Mouse (Mus musculus) forebrain, embryonic 14.5 days (tissue): ENCODE measurements around the gene Atg7. TPM values are rescaled to one million over a fixed set of nuclear protein-coding genes. Genes with fewer than 3 reads are reported as not detected.

Experiments used
- ATAC-seq: fragments of 200-750 bp; cut with Nextera tagmentation; 2 replicates; pipeline ENCODE4 v1.8.0; 2017; ENCODE audit warnings: mild to moderate bottlenecking, moderate library complexity
- DNase-seq: peaks from one replicate; pipeline ENCODE4 v3.0.0-alpha.2; 2015; ENCODE audit warnings: low spot score
- H3K27ac ChIP-seq: fragments of 300-500 bp; sonication (generic); 2 replicates; pipeline ENCODE4 v1.5.1; 2014; ENCODE audit warnings: low read depth, mild to moderate bottlenecking, control low read depth, low read length, moderate library complexity
- H3K27me3 ChIP-seq: fragments of 300-500 bp; sonication (generic); replicated peaks from 2 replicates; pipeline ENCODE4 v1.6.1; 2014; ENCODE audit warnings: low read length, control low read depth, mixed read lengths; ENCODE audit not compliant: control insufficient read depth, insufficient read depth
- H3K36me3 ChIP-seq: fragments of 300-500 bp; sonication (generic); 2 replicates; pipeline ENCODE4 v1.6.1; 2014; ENCODE audit warnings: low read length, control low read depth; ENCODE audit not compliant: control insufficient read depth, insufficient read depth
- H3K4me1 ChIP-seq: fragments of 300-500 bp; sonication (generic); 2 replicates; pipeline ENCODE4 v1.6.1; 2014; ENCODE audit warnings: antibody characterized with exemption, low read length, control low read depth; ENCODE audit not compliant: control insufficient read depth, insufficient read depth
- H3K4me2 ChIP-seq: fragments of 300-500 bp; sonication (generic); 2 replicates; pipeline ENCODE4 v1.6.1; 2014; ENCODE audit warnings: mild to moderate bottlenecking, control low read depth, low read length
- H3K4me3 ChIP-seq: fragments of 300-500 bp; sonication (generic); 2 replicates; pipeline ENCODE4 v1.5.1; 2014; ENCODE audit warnings: low read depth, low read length, control low read depth
- H3K9ac ChIP-seq: fragments of 300-500 bp; sonication (generic); 2 replicates; pipeline ENCODE4 v1.6.1; 2014; ENCODE audit warnings: mild to moderate bottlenecking, low read length, control low read depth, moderate library complexity
- H3K9me3 ChIP-seq: fragments of 300-500 bp; sonication (generic); replicated peaks from 2 replicates; pipeline ENCODE4 v1.6.1; 2016; ENCODE audit warnings: low read length, control low read depth, mixed read lengths; ENCODE audit not compliant: control insufficient read depth
- WGBS: fragments of 180-500 bp; shearing (Covaris S2); extraction: QIAGEN DNeasy Blood & Tissue Kit; methylation state at CpG from one replicate; pipeline ENCODE4 v1.1.7; 2014; 5-methylcytosine and 5-hydroxymethylcytosine counted together
- polyA plus RNA-seq: library from polyadenylated mRNA; unstranded; fragments of >200 nt; fragmentation: Nextera tagmentation; extraction: Ambion mirVana; gene quantifications from 2 replicates; pipeline ENCODE4 v1.2.1, GENCODE M21; 2014

Gene Atg7
- polyA plus RNA-seq, 1 experiment from 2014 or later, result 21.8 TPM

GRCm38 (mm10) chr6:114860677-114861568 lies 218.0 kb downstream of the Atg7 start:
- Histone ChIP-seq H3K4me1 (no peaks in the 10 kb centered on the region), H3K9ac (no peak overlapping the region), H3K9me3 (no peaks in the 10 kb centered on the region)

GRCm38 (mm10) chr6:114861591-114861990 lies 218.7 kb downstream of the Atg7 start:
- Histone ChIP-seq H3K27me3 (no peaks in the 10 kb centered on the region), H3K27ac (peak overlapping the region; percentile 27; the same call in 1 of the 2 replicates), H3K4me1 (no peaks in the 10 kb centered on the region; the same call in 1 of the 2 replicates), H3K9me3 (no peaks in the 10 kb centered on the region), H3K4me2 (no peak overlapping the region), H3K4me3 (no peak overlapping the region), H3K9ac (no peak overlapping the region), H3K36me3 (peaks cover 49% of the 10 kb centered on the region)
- DNase-seq, result no peak
- ATAC-seq, result no peak
- WGBS, result 71% methylated on average over 9 of the region's 9 CpGs

More at GRCm38 (mm10) chr6:114860677-114861568, 218.0 kb downstream of the Atg7 start:
- 91% methylated on average over 14 of the region's 14 CpGs for WGBS
- peaks cover 49% of the 10 kb centered on the region for H3K36me3 ChIP-seq
- no peak for ATAC-seq
- no peaks in the 10 kb centered on the region for H3K27me3 ChIP-seq
- H3K27ac ChIP-seq, result peak overlapping the region; percentile 27; the same call in 1 of the 2 replicates
- H3K4me3 ChIP-seq, result no peak overlapping the region
- DNase-seq, result no peak
- H3K4me2 ChIP-seq, result no peak overlapping the region

- peaks cover 49% of the 10 kb centered on the region for H3K36me3 ChIP-seq
- no peak for ATAC-seq
- no peak overlapping the region for H3K27ac ChIP-seq
- WGBS, result 91% methylated on average over 9 of the region's 9 CpGs
- no peak overlapping the region for H3K9ac ChIP-seq
- H3K9me3 ChIP-seq, result no peaks in the 10 kb centered on the region
- H3K4me1 ChIP-seq, result no peaks in the 10 kb centered on the region; the same call in 1 of the 2 replicates
- H3K4me2 ChIP-seq, result no peak overlapping the region
- no peak for DNase-seq
- no peak overlapping the region for H3K4me3 ChIP-seq
- no peaks in the 10 kb centered on the region for H3K27me3 ChIP-seq
These were observed 219.1 kb downstream of the Atg7 start for GRCm38 (mm10) chr6:114862046-114862445.

GRCm38 (mm10) chr6:114863501-114863900 lies 220.6 kb downstream of the Atg7 start:
- no peak overlapping the region for H3K9ac ChIP-seq
- ATAC-seq (no peak), DNase-seq (no peak)
- H3K4me3 ChIP-seq, result no peak overlapping the region
- WGBS, result 94% methylated on average over 5 of the region's 5 CpGs
- H3K4me2 ChIP-seq, result no peak overlapping the region
- H3K36me3 ChIP-seq, result peaks cover 49% of the 10 kb centered on the region
- no peak overlapping the region for H3K27ac ChIP-seq
- H3K27me3 ChIP-seq, result no peaks in the 10 kb centered on the region
- no peaks in the 10 kb centered on the region for H3K9me3 ChIP-seq
- no peaks in the 10 kb centered on the region; the same call in 1 of the 2 replicates for H3K4me1 ChIP-seq

GRCm38 (mm10) chr6:114864421-114864820 lies 221.5 kb downstream of the Atg7 start:
- no peak overlapping the region for H3K4me2 ChIP-seq
- no peak for DNase-seq
- H3K4me3 ChIP-seq, result no peak overlapping the region
- peaks cover 40% of the 10 kb centered on the region for H3K36me3 ChIP-seq
- no peaks in the 10 kb centered on the region for H3K27me3 ChIP-seq
- no peaks in the 10 kb centered on the region; the same call in 1 of the 2 replicates for H3K4me1 ChIP-seq
- H3K27ac ChIP-seq, result no peak overlapping the region
- ATAC-seq, result no peak
- H3K9me3 ChIP-seq, result no peaks in the 10 kb centered on the region
- H3K9ac ChIP-seq, result no peak overlapping the region
- 87% methylated on average over 8 of the region's 8 CpGs for WGBS

- no peaks in the 10 kb centered on the region for H3K9me3 ChIP-seq
- H3K9ac ChIP-seq, result no peak overlapping the region
- H3K4me2 ChIP-seq, result no peak overlapping the region
- no peaks in the 10 kb centered on the region for H3K27me3 ChIP-seq
- H3K4me1 ChIP-seq, result peaks cover 4% of the 10 kb centered on the region
- no peak overlapping the region for H3K27ac ChIP-seq
- no peak for DNase-seq
- ATAC-seq, result no peak
- H3K4me3 ChIP-seq, result no peak overlapping the region
- WGBS, result 85% methylated on average over 3 of the region's 3 CpGs
- H3K36me3 ChIP-seq, result peaks cover 31% of the 10 kb centered on the region
These were observed 223.2 kb downstream of the Atg7 start for GRCm38 (mm10) chr6:114866078-114866477.

- Histone ChIP-seq H3K4me2 (no peak overlapping the region), H3K36me3 (peaks cover 26% of the 10 kb centered on the region), H3K4me3 (no peak overlapping the region), H3K4me1 (peaks cover 4% of the 10 kb centered on the region), H3K27ac (no peak overlapping the region), H3K9ac (no peak overlapping the region), H3K27me3 (no peaks in the 10 kb centered on the region), H3K9me3 (no peaks in the 10 kb centered on the region)
- DNase-seq (no peak), ATAC-seq (no peak)
- WGBS, result 87% methylated on average over 4 of the region's 4 CpGs
These were observed 223.7 kb downstream of the Atg7 start for GRCm38 (mm10) chr6:114866619-114867018.

- Histone ChIP-seq H3K27me3 (no peaks in the 10 kb centered on the region), H3K4me3 (no peak overlapping the region), H3K4me2 (no peak overlapping the region), H3K36me3 (peaks cover 6% of the 10 kb centered on the region; the same call in 1 of the 2 replicates), H3K9ac (no peak overlapping the region), H3K27ac (no peak overlapping the region), H3K4me1 (peaks cover 15% of the 10 kb centered on the region), H3K9me3 (no peaks in the 10 kb centered on the region)
- no peak for ATAC-seq
- WGBS, result 87% methylated on average over 7 of the region's 7 CpGs
- DNase-seq, result no peak
These were observed 225.8 kb downstream of the Atg7 start for GRCm38 (mm10) chr6:114868656-114869055.

- ATAC-seq (no peak), DNase-seq (peak; percentile 34)
- no peak overlapping the region for H3K4me3 ChIP-seq
- H3K27ac ChIP-seq, result peak overlapping the region; percentile 44; the same call in 1 of the 2 replicates
- no peaks in the 10 kb centered on the region for H3K27me3 ChIP-seq
- H3K9me3 ChIP-seq, result no peaks in the 10 kb centered on the region
- H3K4me1 ChIP-seq, result peaks cover 25% of the 10 kb centered on the region
- H3K9ac ChIP-seq, result no peak overlapping the region
- no peak overlapping the region for H3K4me2 ChIP-seq
- WGBS, result 66% methylated on average over 6 of the region's 6 CpGs
- no peaks in the 10 kb centered on the region for H3K36me3 ChIP-seq
These were observed 226.7 kb downstream of the Atg7 start for GRCm38 (mm10) chr6:114869501-114870076.
